Mouse (Mus musculus) midbrain, embryonic 11.5 days (tissue): ENCODE data around the gene Tprgl. TPM values are rescaled to one million over a fixed set of nuclear protein-coding genes. Genes with fewer than 3 reads are reported as not detected.

Experiments used
- ATAC-seq: fragments of 200-750 bp; cut with Nextera tagmentation; 2 replicates; pipeline ENCODE4 v1.8.0; 2017; ENCODE audit warnings: moderate TSS enrichment, moderate library complexity; ENCODE audit not compliant: low FRiP score
- DNase-seq: peaks from one replicate; pipeline ENCODE4 v3.0.0; 2015; ENCODE audit warnings: low spot score; ENCODE audit errors: missing footprints
- H3K27ac ChIP-seq: fragments of 300-500 bp; sonication (generic); 2 replicates; pipeline ENCODE4 v1.5.1; 2014; ENCODE audit warnings: low read depth, low read length
- H3K27me3 ChIP-seq: fragments of 300-500 bp; sonication (generic); 2 replicates; pipeline ENCODE4 v1.6.1; 2014; ENCODE audit warnings: mild to moderate bottlenecking, low read length, moderate library complexity, mixed read lengths; ENCODE audit not compliant: control insufficient read depth, insufficient read depth
- H3K36me3 ChIP-seq: fragments of 300-500 bp; sonication (generic); 2 replicates; pipeline ENCODE4 v1.6.1; 2014; ENCODE audit warnings: mild to moderate bottlenecking, low read length, moderate library complexity, mixed read lengths; ENCODE audit not compliant: control insufficient read depth, insufficient read depth
- H3K4me1 ChIP-seq: fragments of 300-500 bp; sonication (generic); 2 replicates; pipeline ENCODE4 v1.6.1; 2014; ENCODE audit warnings: low read length; ENCODE audit not compliant: control insufficient read depth, insufficient read depth
- H3K4me2 ChIP-seq: fragments of 300-500 bp; sonication (generic); 2 replicates; pipeline ENCODE4 v1.6.1; 2014; ENCODE audit warnings: mild to moderate bottlenecking, moderate library complexity
- H3K4me3 ChIP-seq: fragments of 300-500 bp; sonication (generic); 2 replicates; pipeline ENCODE4 v1.5.1; 2014; ENCODE audit warnings: low read depth, low read length
- H3K9ac ChIP-seq: fragments of 300-500 bp; sonication (generic); 2 replicates; pipeline ENCODE4 v1.6.1; 2014; ENCODE audit warnings: low read length
- H3K9me3 ChIP-seq: fragments of 300-500 bp; sonication (generic); 2 replicates; pipeline ENCODE4 v1.6.1; 2016; ENCODE audit warnings: low read length; ENCODE audit not compliant: control insufficient read depth
- WGBS: fragments of 180-500 bp; shearing (Covaris S2); extraction: QIAGEN DNeasy Blood & Tissue Kit; methylation state at CpG from one replicate; pipeline ENCODE4 v1.1.7; 2014; 5-methylcytosine and 5-hydroxymethylcytosine counted together
- polyA plus RNA-seq: library from polyadenylated mRNA; unstranded; fragments of >200 nt; fragmentation: Nextera tagmentation; extraction: Ambion mirVana; gene quantifications from 2 replicates; pipeline ENCODE4 v1.2.1, GENCODE M21; 2014

The Tprgl gene
- 140 and 144 TPM in 2 replicates for polyA plus RNA-seq

DNA sequence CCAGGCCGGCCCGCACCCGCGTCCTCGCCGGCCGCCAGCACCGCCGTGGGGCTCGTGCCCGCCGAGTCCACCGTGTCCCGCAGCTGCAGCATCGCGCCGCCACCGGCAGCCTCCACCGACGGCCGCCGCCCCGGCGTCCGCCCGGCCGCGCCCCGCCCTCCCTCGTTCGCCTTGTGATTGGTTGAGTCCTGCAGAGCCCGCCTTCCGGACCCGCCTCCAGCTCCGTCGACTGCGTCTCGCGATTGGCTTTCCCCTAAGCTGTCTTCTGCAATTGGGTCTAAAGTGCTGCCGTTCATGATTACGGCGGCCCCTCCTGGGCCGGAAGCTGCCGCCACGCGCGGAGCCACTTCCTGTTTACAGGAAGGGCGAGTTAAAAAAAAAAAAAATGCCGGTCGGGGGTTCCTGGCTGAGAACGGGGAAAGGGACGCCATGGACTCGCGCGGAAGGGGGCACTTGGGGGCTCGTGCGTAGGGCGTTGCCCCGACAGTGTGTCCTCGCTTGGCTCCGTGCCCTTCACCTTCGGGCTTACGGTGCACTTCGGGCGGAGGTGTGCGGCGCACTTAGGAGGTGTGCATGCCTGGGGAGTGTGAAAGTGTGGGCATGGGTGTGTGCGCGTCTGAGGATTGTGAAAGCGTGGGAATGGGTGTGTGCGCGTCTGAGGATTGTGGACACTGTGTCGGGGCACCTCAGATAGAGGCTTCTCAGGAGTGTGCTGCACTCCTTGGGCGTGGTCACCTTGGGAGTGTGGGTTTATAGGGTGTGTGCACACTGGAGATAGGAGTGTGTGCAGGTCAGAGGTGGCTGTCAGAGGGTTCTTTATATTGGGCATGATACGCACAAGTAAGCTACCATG, at the start of gene Tprgl:
Gene Tprgl, minus strand, starts transcription at position 129 of the 853 bp plus-strand sequence.
- Histone ChIP-seq H3K4me1 (peaks cover 13% of the 10 kb centered on the region), H3K27me3 (no peaks in the 10 kb centered on the region), H3K4me2 (peak within 1 kb of the TSS; percentile 77), H3K9me3 (no peaks in the 10 kb centered on the region), H3K4me3 (peak within 1 kb of the TSS; percentile 94), H3K36me3 (peaks cover 9% of the 10 kb centered on the region; the same call in 1 of the 2 replicates), H3K9ac (peak within 1 kb of the TSS; percentile 81), H3K27ac (peak within 1 kb of the TSS; percentile 48; the same call in 1 of the 2 replicates)
- 1% methylated on average over 75 of the region's 75 CpGs for WGBS
- DNase-seq (peak; percentile 99), ATAC-seq (peak; percentile 95)

DNA sequence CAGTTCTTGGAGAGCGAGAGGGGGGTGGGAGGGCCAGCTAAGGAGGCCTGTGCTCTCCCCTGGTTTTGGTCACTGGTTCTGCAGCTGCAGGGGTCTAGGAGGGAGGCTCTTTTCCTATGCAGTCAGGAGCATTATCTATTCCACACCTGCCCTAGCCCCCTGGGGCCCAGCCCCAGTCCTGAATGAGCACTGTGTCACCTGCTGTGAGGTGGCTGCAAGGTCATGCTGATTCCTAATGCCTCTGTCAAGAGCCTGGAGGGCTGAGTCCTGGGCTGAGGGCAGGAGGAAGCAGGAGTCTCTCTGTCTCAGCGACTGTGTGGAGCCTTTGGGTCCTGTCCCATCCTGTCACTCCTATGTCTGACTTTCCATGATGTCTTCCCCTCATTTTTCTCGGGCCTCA, 49.4 kb upstream of the Tprgl start:
- no peak overlapping the region for H3K4me2 ChIP-seq
- ATAC-seq (no peak), DNase-seq (no peak)
- H3K4me1 ChIP-seq, result no peaks in the 10 kb centered on the region
- H3K9ac ChIP-seq, result no peak overlapping the region
- H3K36me3 ChIP-seq, result no peaks in the 10 kb centered on the region
- no peak overlapping the region for H3K27ac ChIP-seq
- H3K9me3 ChIP-seq, result no peaks in the 10 kb centered on the region
- no peaks in the 10 kb centered on the region for H3K27me3 ChIP-seq
- 10% methylated on average over 3 of the region's 3 CpGs for WGBS
- no peak overlapping the region for H3K4me3 ChIP-seq

DNA sequence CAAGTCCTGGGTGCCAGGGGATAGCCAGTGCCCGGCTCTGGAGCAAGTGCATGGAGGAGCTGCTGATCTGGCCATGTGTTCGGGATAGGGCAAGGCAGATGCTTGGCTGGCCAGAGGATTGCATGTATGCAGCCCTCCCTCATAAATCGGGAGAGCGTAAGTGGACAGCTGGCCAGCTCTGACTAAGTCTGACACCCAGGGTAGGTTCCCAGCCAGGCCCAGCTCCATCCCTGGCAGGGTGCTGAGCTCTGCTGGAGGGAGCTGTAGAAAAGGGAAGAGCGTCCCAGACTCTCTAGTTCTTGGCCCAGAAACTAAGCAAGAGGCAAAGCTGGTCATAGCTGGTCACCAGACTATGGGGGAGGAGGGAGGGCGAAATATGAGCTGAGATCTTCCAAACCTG, 48.6 kb upstream of the Tprgl start:
- H3K36me3 ChIP-seq, result no peaks in the 10 kb centered on the region
- no peak overlapping the region for H3K27ac ChIP-seq
- no peak overlapping the region for H3K9ac ChIP-seq
- no peaks in the 10 kb centered on the region for H3K9me3 ChIP-seq
- 69% methylated on average over 6 of the region's 6 CpGs for WGBS
- H3K4me1 ChIP-seq, result no peaks in the 10 kb centered on the region
- H3K27me3 ChIP-seq, result no peaks in the 10 kb centered on the region
- no peak overlapping the region for H3K4me3 ChIP-seq
- H3K4me2 ChIP-seq, result no peak overlapping the region
- no peak for ATAC-seq
- DNase-seq, result no peak

- no peak overlapping the region for H3K27ac ChIP-seq
- H3K9me3 ChIP-seq, result no peaks in the 10 kb centered on the region
- H3K27me3 ChIP-seq, result no peaks in the 10 kb centered on the region
- no peaks in the 10 kb centered on the region for H3K4me1 ChIP-seq
- ATAC-seq (peak; percentile 65), DNase-seq (peak; percentile 95)
- WGBS, result 9% methylated on average over 5 of the region's 5 CpGs
- H3K9ac ChIP-seq, result no peak overlapping the region
- no peaks in the 10 kb centered on the region for H3K36me3 ChIP-seq
- H3K4me2 ChIP-seq, result no peak overlapping the region
- no peak overlapping the region for H3K4me3 ChIP-seq
These were observed 46.8 kb upstream of the Tprgl start for GRCm38 (mm10) chr4:154207261-154207660.

DNA sequence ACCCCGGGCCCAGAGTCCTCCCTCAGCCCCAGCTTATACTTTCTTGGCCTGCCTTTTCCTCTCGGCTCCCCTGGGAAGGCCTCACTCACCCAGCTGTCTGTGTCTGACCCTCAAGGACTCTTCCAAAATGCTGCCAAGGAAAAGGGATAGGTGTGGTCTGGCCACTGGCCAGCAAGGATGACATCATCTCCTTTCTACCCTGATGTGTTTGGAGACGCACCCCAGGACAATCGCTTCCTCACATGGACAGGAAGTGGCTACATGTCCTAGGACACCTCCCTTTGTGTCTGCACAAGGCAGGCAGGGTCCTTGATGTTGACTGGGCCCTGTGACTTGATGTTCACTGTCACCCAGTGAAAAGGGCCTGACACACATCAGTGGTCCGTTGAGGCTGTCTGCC, 44.9 kb upstream of the Tprgl start:
- WGBS, result 71% methylated on average over 5 of the region's 5 CpGs
- no peak for ATAC-seq
- no peaks in the 10 kb centered on the region for H3K4me1 ChIP-seq

GRCm38 (mm10) chr4:154204532-154204931, 44.1 kb upstream of the Tprgl start:
- Histone ChIP-seq H3K9ac (no peak overlapping the region), H3K4me3 (no peak overlapping the region), H3K27me3 (no peaks in the 10 kb centered on the region), H3K9me3 (no peaks in the 10 kb centered on the region), H3K4me1 (no peaks in the 10 kb centered on the region), H3K36me3 (no peaks in the 10 kb centered on the region), H3K27ac (no peak overlapping the region), H3K4me2 (no peak overlapping the region)
- 78% methylated on average over 7 of the region's 7 CpGs for WGBS
- no peak for ATAC-seq
- DNase-seq, result no peak

More for the DNA sequence above, 44.9 kb upstream of the Tprgl start:
- no peak overlapping the region for H3K4me3 ChIP-seq
- no peak overlapping the region for H3K4me2 ChIP-seq
- no peak overlapping the region for H3K27ac ChIP-seq
- H3K9me3 ChIP-seq, result no peaks in the 10 kb centered on the region
- H3K27me3 ChIP-seq, result no peaks in the 10 kb centered on the region
- H3K36me3 ChIP-seq, result no peaks in the 10 kb centered on the region
- H3K9ac ChIP-seq, result no peak overlapping the region
- no peak for DNase-seq

GRCm38 (mm10) chr4:154201511-154201910, 41.0 kb upstream of the Tprgl start:
- Histone ChIP-seq H3K9ac (no peak overlapping the region), H3K27me3 (no peaks in the 10 kb centered on the region), H3K4me2 (no peak overlapping the region), H3K4me3 (no peak overlapping the region), H3K27ac (no peak overlapping the region), H3K4me1 (peaks cover 17% of the 10 kb centered on the region), H3K36me3 (no peaks in the 10 kb centered on the region), H3K9me3 (no peaks in the 10 kb centered on the region)
- no peak for ATAC-seq
- DNase-seq, result no peak
- WGBS, result 86% methylated on average over 5 of the region's 5 CpGs

DNA sequence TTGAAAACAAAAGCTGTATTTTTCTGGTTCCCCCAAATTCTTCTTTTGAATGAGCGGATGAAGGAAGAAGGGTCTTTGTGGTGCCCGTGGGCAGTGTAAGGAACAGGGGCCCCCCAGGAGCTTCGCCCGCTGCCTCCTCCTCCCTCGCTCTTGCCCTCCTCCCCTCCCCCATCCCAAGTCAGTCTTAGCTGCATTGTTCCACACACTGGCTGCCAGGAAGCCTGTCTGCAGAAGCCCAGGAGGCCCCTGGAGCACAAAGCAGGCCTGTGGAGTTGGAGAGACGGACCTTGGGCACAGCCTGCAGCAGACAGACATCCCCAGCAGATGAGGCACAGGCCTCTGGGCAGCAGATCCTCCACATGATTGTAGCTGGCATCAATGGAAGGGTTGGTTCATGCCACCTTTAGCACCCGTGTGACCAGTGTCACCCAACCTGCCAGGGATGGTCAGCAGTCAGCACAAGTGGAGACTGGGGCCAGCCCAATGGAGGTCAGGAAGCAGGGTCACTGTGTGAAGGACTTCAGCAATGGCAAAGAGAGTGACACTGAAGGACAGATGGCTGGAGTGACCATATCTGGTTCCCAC, 38.0 kb upstream of the Tprgl start:
- H3K27ac ChIP-seq, result peak overlapping the region; percentile 59

DNA sequence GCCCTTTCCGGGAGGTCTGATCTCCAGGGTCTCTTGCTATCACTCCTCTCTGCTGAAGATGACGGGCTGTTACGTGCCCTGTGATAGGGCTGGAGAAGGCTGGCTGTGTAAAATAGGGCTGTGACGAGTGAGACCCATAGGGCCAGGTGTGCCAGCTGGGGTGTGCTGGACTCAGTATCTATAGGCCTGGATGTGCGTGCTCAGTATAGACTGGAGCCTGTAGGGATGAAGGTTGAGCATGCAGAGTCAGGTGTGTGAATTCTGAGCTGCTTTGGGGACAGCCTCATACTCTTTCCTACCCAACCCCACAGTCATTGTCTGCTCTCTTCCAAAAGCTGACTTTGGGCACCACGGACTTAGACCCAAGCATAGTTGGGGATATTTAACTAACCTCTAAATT, 37.5 kb upstream of the Tprgl start:
- Histone ChIP-seq H3K4me2 (no peak overlapping the region), H3K4me3 (no peak overlapping the region), H3K4me1 (peaks cover 17% of the 10 kb centered on the region), H3K27me3 (no peaks in the 10 kb centered on the region), H3K36me3 (no peaks in the 10 kb centered on the region), H3K9me3 (no peaks in the 10 kb centered on the region), H3K9ac (no peak overlapping the region), H3K27ac (peak overlapping the region; percentile 20; the same call in 1 of the 2 replicates)
- ATAC-seq (0 out of 2 replicates have a peak, but pooled peaks have one; percentile 28), DNase-seq (peak; percentile 88)
- 52% methylated on average over 6 of the region's 6 CpGs for WGBS

More for the DNA sequence above, 38.0 kb upstream of the Tprgl start:
- Histone ChIP-seq H3K36me3 (no peaks in the 10 kb centered on the region), H3K9me3 (no peaks in the 10 kb centered on the region), H3K9ac (peak overlapping the region; percentile 44; the same call in 1 of the 2 replicates), H3K27me3 (no peaks in the 10 kb centered on the region), H3K4me2 (no peak overlapping the region), H3K4me3 (no peak overlapping the region), H3K4me1 (peaks cover 17% of the 10 kb centered on the region)
- DNase-seq (peak; percentile 91), ATAC-seq (peak; percentile 81)
- WGBS, result 15% methylated on average over 7 of the region's 7 CpGs
